Mouse (Mus musculus) left cerebral cortex, postnatal 36 days (tissue): ENCODE measurements at regions not wholly inside any gene's neighbourhood (a gene's known extent, or its start where the extent isn't known, plus 50 kb on each side); places are given as distances from the start of the nearest gene placed in this dataset.

ENCODE experiments used
- DNase-seq, 2 experiments: peaks; one replicate each; pipeline ENCODE4 v3.0.0; 2021 to 2022; ENCODE audit warnings: low spot score in 2 of 2, mixed read lengths in 1 of 2
- intact Hi-C: fragments of 180-260 bp; cut with DNase I; formaldehyde crosslinking; loops from one replicate; pipeline ENCODE4 v1.15.1; 2025

- intact Hi-C loops, result loop anchor here (10.0 kb wide), 1 partner anchor 287 kb away; no protein-coding TSS in a partner anchor
- DNase-seq, result peak in 1 of 2 experiments; percentile 25
Observed at GRCm38 (mm10) chr10:99451639-99452417, 188.8 kb downstream of the Dusp6 start.

DNA sequence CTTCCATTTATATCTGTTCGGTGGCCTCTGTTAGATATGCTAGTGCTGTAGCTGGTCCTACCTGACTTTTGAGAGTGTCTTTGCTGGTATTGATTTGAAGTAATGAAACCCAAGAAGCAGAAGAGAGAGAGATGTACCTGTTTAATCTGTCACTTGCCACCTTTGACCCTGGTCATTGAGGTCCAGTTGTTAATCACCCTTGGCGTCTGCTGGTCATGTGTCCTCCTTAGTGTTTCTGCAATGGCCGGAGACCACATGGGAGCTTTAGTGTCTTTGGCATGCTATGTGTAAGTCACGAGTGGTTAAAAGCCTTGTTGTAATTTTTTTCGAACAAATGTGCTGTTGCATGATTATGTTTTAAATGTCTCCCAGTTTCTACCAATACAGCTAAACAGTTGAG is 193.1 kb downstream of the Dusp6 start:
- intact Hi-C loops, result loop anchor here (10.0 kb wide), 1 partner anchor 291 kb away; no protein-coding TSS in a partner anchor
- DNase-seq, result no peak

GRCm38 (mm10) chr10:99458047-99458446 is 195.0 kb downstream of the Dusp6 start:
- no peak for DNase-seq
- intact Hi-C loops, result loop anchor here (10.0 kb wide), 1 partner anchor 293 kb away; no protein-coding TSS in a partner anchor

DNA sequence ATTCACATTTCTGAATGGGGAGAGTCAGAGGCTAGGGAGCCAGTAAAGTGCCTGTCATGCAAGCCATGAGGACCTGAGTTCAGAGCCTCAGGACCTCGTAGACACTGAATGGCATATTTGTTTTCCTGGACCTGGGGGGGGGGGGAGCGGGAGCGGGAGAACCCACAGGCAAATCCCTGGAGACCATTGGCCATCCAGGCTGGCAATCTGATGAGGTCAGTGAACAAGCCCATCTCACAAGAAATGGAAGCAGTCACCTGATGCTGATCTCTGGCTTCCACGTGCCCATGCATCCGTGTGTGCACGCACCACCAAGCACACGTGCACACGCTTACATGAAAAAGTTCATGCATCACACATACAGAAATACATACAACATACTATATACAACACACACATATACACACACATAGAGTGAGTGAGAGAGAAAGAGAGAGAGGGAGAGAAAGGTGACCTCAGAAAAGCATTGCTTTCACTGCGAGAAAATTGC is 196.2 kb downstream of the Dusp6 start:
- no peak for DNase-seq
- intact Hi-C loops, result loop anchor here (10.0 kb wide), 1 partner anchor 294 kb away; no protein-coding TSS in a partner anchor

GRCm38 (mm10) chr10:99459823-99460361 is 196.9 kb downstream of the Dusp6 start:
- DNase-seq, result no peak
- intact Hi-C loops, result loop anchor here (2.0 to 10.0 kb wide), 3 partner anchors 117 to 295 kb away; partner anchors contain the start of gene Dusp6

DNA sequence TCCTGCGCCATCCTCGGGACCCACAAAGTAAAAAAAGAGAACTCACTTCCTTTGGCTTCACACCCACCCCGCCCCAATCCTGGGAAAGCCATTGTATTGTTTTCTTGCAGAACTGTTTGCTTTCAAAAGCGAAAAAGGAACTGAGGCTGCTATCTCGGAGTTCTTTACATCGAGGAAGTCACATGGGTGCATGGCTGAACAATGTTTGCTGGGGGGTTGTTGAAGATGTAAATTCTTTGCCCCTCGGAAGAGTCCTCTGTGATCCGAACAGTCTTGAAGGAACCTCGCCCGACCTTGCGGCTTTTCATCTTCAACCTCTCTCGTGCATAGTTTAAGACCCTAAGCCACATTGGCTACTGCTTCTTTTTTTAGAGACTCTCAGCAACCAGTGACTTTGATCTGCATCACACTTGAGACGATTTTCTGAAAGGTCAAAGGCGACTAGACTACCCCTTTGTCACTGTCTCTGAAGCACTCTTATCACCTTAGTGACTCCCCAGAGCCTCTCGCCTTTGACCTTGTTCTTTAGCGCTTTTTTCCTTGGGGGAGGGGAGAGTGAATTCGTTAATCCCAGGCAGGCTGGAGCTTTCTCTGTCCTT is 197.9 kb downstream of the Dusp6 start:
- intact Hi-C loops, result loop anchor here (2.0 to 5.0 kb wide), 2 partner anchors 116 to 198 kb away; partner anchors contain the start of gene Dusp6

GRCm38 (mm10) chr10:99461446-99461966 is 198.5 kb downstream of the Dusp6 start:
- intact Hi-C loops, result loop anchor here (2.0 to 5.0 kb wide), 2 partner anchors 116 to 199 kb away; partner anchors contain the start of gene Dusp6
- no peak for DNase-seq

More for the DNA sequence above, 197.9 kb downstream of the Dusp6 start:
- DNase-seq, result no peak

- no peak for DNase-seq
- intact Hi-C loops, result no loop called here
Observed at GRCm38 (mm10) chr10:99466695-99467094, 203.7 kb downstream of the Dusp6 start.

DNA sequence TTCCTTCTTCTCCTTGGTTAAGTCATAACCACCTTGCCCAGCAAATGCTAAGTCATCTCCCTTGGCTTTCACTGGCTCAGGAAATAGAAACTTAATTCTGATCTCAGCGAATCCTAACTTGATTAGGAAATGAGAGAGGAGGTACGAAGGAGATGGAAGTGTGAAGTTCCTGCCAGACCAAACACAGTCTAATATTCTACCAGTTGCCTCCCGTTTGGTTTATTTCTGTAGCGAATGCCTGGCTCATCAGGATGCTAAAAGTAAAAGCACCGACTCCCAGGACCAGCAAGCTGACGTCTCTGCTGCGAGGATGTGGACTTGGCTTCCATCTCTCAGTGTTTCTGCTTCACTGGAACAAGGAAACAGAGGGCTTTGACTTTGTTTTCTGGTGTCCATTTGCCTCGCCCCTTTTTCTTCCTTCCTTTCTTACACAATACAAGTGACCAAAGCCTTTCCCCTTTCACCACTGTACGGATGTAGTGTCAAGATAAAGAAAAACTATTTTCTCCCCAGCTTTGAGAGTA is 204.3 kb downstream of the Dusp6 start:
- DNase-seq, result peak in 1 of 2 experiments; percentile 17
- intact Hi-C loops, result no loop called here

- DNase-seq, result no peak
- intact Hi-C loops, result no loop called here
Observed at GRCm38 (mm10) chr10:99468971-99469370, 205.9 kb downstream of the Dusp6 start.

DNA sequence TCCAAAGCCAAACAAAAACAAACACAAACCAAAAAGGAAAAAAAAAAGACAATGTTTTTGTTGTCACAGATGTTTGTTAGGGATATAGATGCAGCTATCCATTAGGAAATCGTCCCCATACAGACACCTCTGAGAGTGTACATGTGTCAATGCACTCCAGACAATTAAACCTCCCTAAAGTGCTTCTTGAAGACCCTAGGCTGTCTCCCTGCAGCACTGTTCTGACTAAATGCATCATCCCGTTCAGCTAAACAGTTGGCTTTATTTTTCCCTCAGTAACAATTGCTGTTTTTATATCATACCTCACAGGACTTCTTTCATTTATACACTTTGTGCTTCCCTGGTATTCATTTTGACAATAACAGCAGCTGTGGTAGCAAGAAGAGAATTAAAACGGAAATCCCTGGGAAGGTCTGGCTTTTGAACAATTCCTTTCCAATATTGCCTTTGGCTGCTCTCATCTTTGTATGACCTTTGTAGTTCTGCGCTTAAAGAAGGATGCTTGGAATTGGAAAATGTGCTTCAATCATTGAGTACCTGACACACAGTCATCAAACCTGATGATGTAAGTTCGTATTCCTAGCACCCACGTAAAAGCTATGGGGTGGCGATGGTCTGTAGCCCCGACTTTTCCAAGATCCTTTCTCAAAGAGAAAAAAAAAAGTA is 208.9 kb downstream of the Dusp6 start:
- no peak for DNase-seq
- intact Hi-C loops, result loop anchor here (5.0 kb wide), 1 partner anchor 165 kb away; no protein-coding TSS in a partner anchor

DNA sequence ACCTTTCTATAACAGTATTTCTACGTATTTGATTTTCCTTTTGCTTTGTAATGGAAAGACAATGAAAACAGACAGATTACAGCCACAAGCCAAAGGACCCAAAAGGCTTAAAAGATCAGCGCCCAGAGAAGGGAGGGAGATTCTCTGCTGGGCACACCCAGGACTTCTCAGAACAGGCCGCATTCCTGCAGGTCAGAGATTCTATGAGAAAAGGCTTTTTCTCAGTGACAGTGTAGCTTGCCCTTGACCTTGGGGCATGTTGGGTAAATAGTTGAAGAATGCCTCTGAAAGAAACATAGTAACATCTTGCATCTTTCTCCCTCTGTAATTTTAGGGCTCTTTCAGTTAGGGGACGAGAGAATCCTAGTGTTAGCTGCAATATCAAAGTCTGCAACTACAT is 209.8 kb downstream of the Dusp6 start:
- intact Hi-C loops, result loop anchor here (5.0 kb wide), 1 partner anchor 166 kb away; no protein-coding TSS in a partner anchor
- DNase-seq, result no peak

GRCm38 (mm10) chr10:99473758-99474157 is 210.7 kb downstream of the Dusp6 start:
- intact Hi-C loops, result loop anchor here (5.0 kb wide), 1 partner anchor 166 kb away; no protein-coding TSS in a partner anchor

GRCm38 (mm10) chr10:99474546-99474945 is 211.5 kb downstream of the Dusp6 start:
- intact Hi-C loops, result loop anchor here (5.0 kb wide), 1 partner anchor 167 kb away; no protein-coding TSS in a partner anchor
- no peak for DNase-seq

More at GRCm38 (mm10) chr10:99473758-99474157, 210.7 kb downstream of the Dusp6 start:
- DNase-seq, result no peak

GRCm38 (mm10) chr10:99476214-99476613 is 213.2 kb downstream of the Dusp6 start:
- intact Hi-C loops, result loop anchor here (5.0 kb wide), 2 partner anchors 74 to 86 kb away; no protein-coding TSS in a partner anchor
- DNase-seq, result no peak

DNA sequence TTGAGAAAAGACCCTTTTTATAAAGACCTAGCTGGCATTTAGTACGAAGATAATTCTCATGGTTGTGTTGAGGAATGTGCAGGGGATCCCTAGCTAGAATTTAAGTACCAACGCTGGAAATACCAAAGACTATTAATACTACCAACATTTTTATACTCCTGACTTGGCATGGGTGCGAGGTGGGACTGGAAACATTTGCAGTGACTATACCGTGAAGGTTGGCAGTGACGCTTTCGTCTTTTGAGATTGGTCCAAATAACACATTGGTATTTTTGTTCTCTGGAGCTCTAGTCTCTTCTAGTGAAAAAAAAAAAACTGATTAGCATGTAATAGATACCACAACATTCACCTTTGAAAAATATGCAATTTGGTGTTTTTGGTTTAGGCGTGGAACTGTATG is 213.7 kb downstream of the Dusp6 start:
- DNase-seq, result peak in 1 of 2 experiments; percentile 49
- intact Hi-C loops, result loop anchor here (5.0 kb wide), 2 partner anchors 74 to 86 kb away; no protein-coding TSS in a partner anchor

GRCm38 (mm10) chr10:99480573-99480972 is 217.5 kb downstream of the Dusp6 start:
- intact Hi-C loops, result no loop called here
- peak; percentile 62 to 67 for DNase-seq

DNA sequence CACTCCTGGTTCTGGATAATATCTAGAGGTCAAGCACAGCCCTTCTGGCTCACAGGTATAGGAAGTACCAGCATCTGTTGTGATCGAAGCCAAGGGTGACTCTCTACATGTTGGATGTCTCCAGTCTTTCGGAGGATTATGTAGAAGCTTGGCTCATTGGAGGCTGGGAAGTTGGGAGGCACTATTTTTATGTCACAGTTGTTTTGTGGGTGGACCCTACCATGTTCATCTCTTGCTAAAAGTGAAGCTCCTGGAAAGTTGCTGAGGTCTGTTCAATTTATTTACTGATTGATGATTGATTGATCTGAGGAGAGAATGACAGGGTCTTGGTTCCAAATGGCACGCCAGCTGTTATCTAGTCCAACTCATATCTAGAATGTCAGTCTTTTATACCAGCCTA is 219.0 kb downstream of the Dusp6 start:
- DNase-seq, result no peak
- intact Hi-C loops, result no loop called here
